Mouse (Mus musculus): ENCODE results near the gene Efna5. TPM values are rescaled to one million over a fixed set of nuclear protein-coding genes. Genes with fewer than 3 reads are reported as not detected.

Gene Efna5
- polyA plus RNA-seq, 1 experiment from 2014 or later = 24.5 TPM

DNA sequence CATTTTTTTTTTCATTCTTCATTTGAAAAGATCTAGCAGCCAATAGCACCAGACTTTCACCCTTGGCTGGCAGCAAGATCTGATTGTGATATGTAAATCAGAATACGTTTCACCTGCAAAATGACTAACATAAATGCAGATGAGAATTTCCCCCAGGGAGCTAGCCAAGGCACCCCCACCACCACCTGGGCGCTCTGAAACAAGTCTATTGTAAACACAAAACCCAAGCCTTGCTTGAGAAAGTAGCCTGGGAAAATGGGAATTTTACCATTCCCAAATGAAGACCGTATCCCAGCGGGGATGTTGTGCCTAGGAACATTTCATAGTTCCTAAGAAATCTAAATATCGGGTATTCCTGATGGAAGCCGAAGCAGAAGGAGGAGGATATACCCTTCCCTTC is 92.3 kb downstream of the Efna5 start:
- 48% methylated on average over 6 of the region's 6 CpGs for WGBS (ENCODE audit: insufficient replicate concordance)
- Histone ChIP-seq H3K4me1 (ENCODE audit: control insufficient read depth, insufficient read depth, low read length) (peaks cover 20% of the 10 kb centered on the region), H3K27ac (ENCODE audit: low read depth, low read length) (no peak overlapping the region), H3K36me3 (ENCODE audit: control insufficient read depth, insufficient read depth, low read length) (no peaks in the 10 kb centered on the region), H3K9ac (ENCODE audit: low read depth, low read length) (no peak overlapping the region), H3K27me3 (ENCODE audit: control insufficient read depth, insufficient read depth, low read length) (no peaks in the 10 kb centered on the region), H3K4me3 (ENCODE audit: low read depth, low read length) (no peak overlapping the region), H3K4me2 (no peak overlapping the region), H3K9me3 (replicated peaks; ENCODE audit: control insufficient read depth, low read length) (no peaks in the 10 kb centered on the region)
- ATAC-seq (replicated peaks; ENCODE audit: insufficient number of reproducible peaks, low FRiP score, low TSS enrichment) = no peak

- H3K36me3 ChIP-seq (ENCODE audit: control insufficient read depth, insufficient read depth, low read length) = no peaks in the 10 kb centered on the region
- peaks cover 29% of the 10 kb centered on the region for H3K4me1 ChIP-seq (ENCODE audit: control insufficient read depth, insufficient read depth, low read length)
- no peak overlapping the region for H3K4me3 ChIP-seq (ENCODE audit: low read depth, low read length)
- no peaks in the 10 kb centered on the region for H3K9me3 ChIP-seq (replicated peaks; ENCODE audit: control insufficient read depth, low read length)
- H3K27ac ChIP-seq (ENCODE audit: low read depth, low read length) = no peak overlapping the region
- H3K4me2 ChIP-seq = no peak overlapping the region
- no peaks in the 10 kb centered on the region for H3K27me3 ChIP-seq (ENCODE audit: control insufficient read depth, insufficient read depth, low read length)
- 50% methylated on average over 3 of the region's 3 CpGs for WGBS (ENCODE audit: insufficient replicate concordance)
- no peak for ATAC-seq (replicated peaks; ENCODE audit: insufficient number of reproducible peaks, low FRiP score, low TSS enrichment)
- H3K9ac ChIP-seq (ENCODE audit: low read depth, low read length) = no peak overlapping the region
Observed at GRCm38 (mm10) chr17:62787855-62788254, 93.3 kb downstream of the Efna5 start.

- no peak for ATAC-seq (replicated peaks; ENCODE audit: insufficient number of reproducible peaks, low FRiP score, low TSS enrichment)
- peaks cover 31% of the 10 kb centered on the region for H3K4me1 ChIP-seq (ENCODE audit: control insufficient read depth, insufficient read depth, low read length)
- H3K4me2 ChIP-seq = no peak overlapping the region
- 71% methylated on average over 7 of the region's 7 CpGs for WGBS (ENCODE audit: insufficient replicate concordance)
- no peak overlapping the region for H3K9ac ChIP-seq (ENCODE audit: low read depth, low read length)
- no peaks in the 10 kb centered on the region for H3K9me3 ChIP-seq (replicated peaks; ENCODE audit: control insufficient read depth, low read length)
- H3K36me3 ChIP-seq (ENCODE audit: control insufficient read depth, insufficient read depth, low read length) = no peaks in the 10 kb centered on the region
- H3K4me3 ChIP-seq (ENCODE audit: low read depth, low read length) = no peak overlapping the region
- H3K27me3 ChIP-seq (ENCODE audit: control insufficient read depth, insufficient read depth, low read length) = no peaks in the 10 kb centered on the region
- no peak overlapping the region for H3K27ac ChIP-seq (ENCODE audit: low read depth, low read length)
Observed at GRCm38 (mm10) chr17:62786602-62786907, 94.6 kb downstream of the Efna5 start.

- Histone ChIP-seq H3K4me1 (ENCODE audit: control insufficient read depth, insufficient read depth, low read length) (peaks cover 31% of the 10 kb centered on the region), H3K36me3 (ENCODE audit: control insufficient read depth, insufficient read depth, low read length) (no peaks in the 10 kb centered on the region), H3K4me3 (ENCODE audit: low read depth, low read length) (no peak overlapping the region), H3K27me3 (ENCODE audit: control insufficient read depth, insufficient read depth, low read length) (no peaks in the 10 kb centered on the region), H3K27ac (ENCODE audit: low read depth, low read length) (no peak overlapping the region), H3K4me2 (no peak overlapping the region), H3K9me3 (replicated peaks; ENCODE audit: control insufficient read depth, low read length) (no peaks in the 10 kb centered on the region), H3K9ac (ENCODE audit: low read depth, low read length) (no peak overlapping the region)
- WGBS (ENCODE audit: insufficient replicate concordance) = 65% methylated on average over 4 of the region's 4 CpGs
- ATAC-seq (replicated peaks; ENCODE audit: insufficient number of reproducible peaks, low FRiP score, low TSS enrichment) = no peak
Observed at GRCm38 (mm10) chr17:62785781-62786601, 95.1 kb downstream of the Efna5 start.

GRCm38 (mm10) chr17:62784274-62785171 is 96.6 kb downstream of the Efna5 start:
- Histone ChIP-seq H3K4me1 (ENCODE audit: control insufficient read depth, insufficient read depth, low read length) (peaks cover 28% of the 10 kb centered on the region), H3K36me3 (ENCODE audit: control insufficient read depth, insufficient read depth, low read length) (no peaks in the 10 kb centered on the region)
- ATAC-seq (replicated peaks; ENCODE audit: insufficient number of reproducible peaks, low FRiP score, low TSS enrichment) = no peak

DNA sequence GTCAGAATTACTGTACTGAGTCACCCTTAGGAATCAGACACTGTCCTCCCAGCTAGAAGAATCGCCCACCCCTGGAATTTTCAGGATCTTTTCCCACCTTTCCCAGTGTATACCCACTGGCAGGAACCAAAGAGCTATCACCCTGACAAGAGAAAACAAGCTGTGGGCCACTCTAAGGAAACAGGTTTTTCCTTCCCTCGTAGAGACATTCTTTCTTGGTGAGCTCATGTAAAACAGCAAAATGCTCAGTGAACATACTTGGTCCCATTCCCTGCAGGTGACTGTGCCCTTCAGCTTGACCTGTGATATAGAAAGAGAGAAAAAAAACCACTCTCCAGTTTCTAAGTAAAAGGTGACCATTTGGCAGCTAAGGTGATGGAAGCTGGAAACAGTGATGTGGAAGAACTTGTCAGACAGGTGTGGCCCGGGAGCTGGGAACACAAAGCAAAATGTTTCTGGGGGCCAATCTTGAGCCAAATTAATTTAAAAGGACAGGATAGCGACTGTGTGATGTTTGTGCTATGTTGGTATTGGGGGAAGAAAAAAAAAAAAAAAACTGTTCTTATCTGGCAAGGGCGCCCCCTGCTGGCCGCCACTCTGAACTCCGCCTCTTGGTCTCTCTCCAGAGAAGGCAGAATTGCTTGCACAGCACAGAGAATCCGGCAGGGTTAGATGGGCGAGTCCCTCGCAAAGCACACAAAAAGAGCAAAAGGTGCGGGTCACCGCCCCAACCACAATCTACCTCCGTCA is 97.4 kb downstream of the Efna5 start:
- peak overlapping the region; percentile 55 for H3K4me2 ChIP-seq
- no peaks in the 10 kb centered on the region for H3K27me3 ChIP-seq (ENCODE audit: control insufficient read depth, insufficient read depth, low read length)
- H3K4me1 ChIP-seq (ENCODE audit: control insufficient read depth, insufficient read depth, low read length) = peaks cover 22% of the 10 kb centered on the region
- H3K4me3 ChIP-seq (ENCODE audit: low read depth, low read length) = 0 out of 2 replicates have a peak overlapping the region, but pooled peaks have one; percentile 18
- peak; percentile 52 for ATAC-seq (replicated peaks; ENCODE audit: insufficient number of reproducible peaks, low FRiP score, low TSS enrichment)
- no peaks in the 10 kb centered on the region for H3K36me3 ChIP-seq (ENCODE audit: control insufficient read depth, insufficient read depth, low read length)
- H3K9me3 ChIP-seq (replicated peaks; ENCODE audit: control insufficient read depth, low read length) = no peaks in the 10 kb centered on the region
- H3K27ac ChIP-seq (ENCODE audit: low read depth, low read length) = peak overlapping the region; percentile 67
- no peak overlapping the region for H3K9ac ChIP-seq (ENCODE audit: low read depth, low read length)
- 12% methylated on average over 13 of the region's 13 CpGs for WGBS (ENCODE audit: insufficient replicate concordance)

More at GRCm38 (mm10) chr17:62784274-62785171, 96.6 kb downstream of the Efna5 start:
- Histone ChIP-seq H3K9ac (ENCODE audit: low read depth, low read length) (no peak overlapping the region), H3K27ac (ENCODE audit: low read depth, low read length) (no peak overlapping the region), H3K4me2 (peak overlapping the region; percentile 55), H3K4me3 (ENCODE audit: low read depth, low read length) (0 out of 2 replicates have a peak overlapping the region, but pooled peaks have one; percentile 18), H3K27me3 (ENCODE audit: control insufficient read depth, insufficient read depth, low read length) (no peaks in the 10 kb centered on the region), H3K9me3 (replicated peaks; ENCODE audit: control insufficient read depth, low read length) (no peaks in the 10 kb centered on the region)
- WGBS (ENCODE audit: insufficient replicate concordance) = 51% methylated on average over 27 of the region's 27 CpGs

- no peaks in the 10 kb centered on the region for H3K9me3 ChIP-seq (replicated peaks; ENCODE audit: control insufficient read depth, low read length)
- H3K4me1 ChIP-seq (ENCODE audit: control insufficient read depth, insufficient read depth, low read length) = peaks cover 22% of the 10 kb centered on the region
- H3K4me2 ChIP-seq = peak overlapping the region; percentile 34
- no peaks in the 10 kb centered on the region for H3K36me3 ChIP-seq (ENCODE audit: control insufficient read depth, insufficient read depth, low read length)
- H3K4me3 ChIP-seq (ENCODE audit: low read depth, low read length) = no peak overlapping the region
- no peaks in the 10 kb centered on the region for H3K27me3 ChIP-seq (ENCODE audit: control insufficient read depth, insufficient read depth, low read length)
- peak overlapping the region; percentile 29; the same call in 1 of the 2 replicates for H3K9ac ChIP-seq (ENCODE audit: low read depth, low read length)
- H3K27ac ChIP-seq (ENCODE audit: low read depth, low read length) = peak overlapping the region; percentile 67
- WGBS (ENCODE audit: insufficient replicate concordance) = 33% methylated on average over 13 of the region's 13 CpGs
- peak; percentile 31; the same call in 1 of the 2 replicates for ATAC-seq (replicated peaks; ENCODE audit: insufficient number of reproducible peaks, low FRiP score, low TSS enrichment)
Observed at GRCm38 (mm10) chr17:62782826-62783404, 98.2 kb downstream of the Efna5 start.

DNA sequence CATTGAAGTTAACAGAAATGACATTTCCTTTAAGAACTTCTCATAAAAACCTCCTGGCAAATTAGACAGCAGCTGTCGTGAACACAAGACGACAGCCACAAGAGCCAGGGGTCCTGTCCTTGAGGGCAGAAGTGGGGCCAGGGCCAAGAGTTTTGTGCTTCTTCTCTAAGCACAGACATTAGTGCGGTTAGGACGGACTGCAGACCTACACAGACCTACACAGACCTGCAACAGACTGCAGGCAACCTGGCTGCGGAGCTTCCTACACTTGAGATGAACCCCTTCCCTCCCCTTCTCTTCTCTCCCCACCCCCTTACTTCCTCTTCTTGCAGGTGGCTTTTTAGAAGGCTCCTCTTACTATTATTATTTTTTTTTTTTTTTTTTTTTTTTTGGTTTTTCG is 100.0 kb downstream of the Efna5 start:
- Histone ChIP-seq H3K27me3 (ENCODE audit: control insufficient read depth, insufficient read depth, low read length) (no peaks in the 10 kb centered on the region), H3K4me1 (ENCODE audit: control insufficient read depth, insufficient read depth, low read length) (peaks cover 22% of the 10 kb centered on the region)
- WGBS (ENCODE audit: insufficient replicate concordance) = 76% methylated on average over 6 of the region's 6 CpGs

More for the DNA sequence above, 100.0 kb downstream of the Efna5 start:
- Histone ChIP-seq H3K9me3 (replicated peaks; ENCODE audit: control insufficient read depth, low read length) (no peaks in the 10 kb centered on the region), H3K36me3 (ENCODE audit: control insufficient read depth, insufficient read depth, low read length) (no peaks in the 10 kb centered on the region), H3K4me3 (ENCODE audit: low read depth, low read length) (no peak overlapping the region), H3K9ac (ENCODE audit: low read depth, low read length) (no peak overlapping the region), H3K27ac (ENCODE audit: low read depth, low read length) (no peak overlapping the region), H3K4me2 (no peak overlapping the region)
- no peak for ATAC-seq (replicated peaks; ENCODE audit: insufficient number of reproducible peaks, low FRiP score, low TSS enrichment)

Data from heart, embryonic 11.5 days (tissue).